Mouse (Mus musculus) c-Kit-positive CD71-negative TER-119-negative erythroid progenitor cells, embryonic 14.5 days (primary cell): ENCODE results near the gene Pqbp1.

Source experiments
- DNase-seq: peaks from one replicate; pipeline ENCODE4 v3.0.0-alpha.2; 2013; ENCODE audit warnings: low read depth

The Pqbp1 gene

DNA sequence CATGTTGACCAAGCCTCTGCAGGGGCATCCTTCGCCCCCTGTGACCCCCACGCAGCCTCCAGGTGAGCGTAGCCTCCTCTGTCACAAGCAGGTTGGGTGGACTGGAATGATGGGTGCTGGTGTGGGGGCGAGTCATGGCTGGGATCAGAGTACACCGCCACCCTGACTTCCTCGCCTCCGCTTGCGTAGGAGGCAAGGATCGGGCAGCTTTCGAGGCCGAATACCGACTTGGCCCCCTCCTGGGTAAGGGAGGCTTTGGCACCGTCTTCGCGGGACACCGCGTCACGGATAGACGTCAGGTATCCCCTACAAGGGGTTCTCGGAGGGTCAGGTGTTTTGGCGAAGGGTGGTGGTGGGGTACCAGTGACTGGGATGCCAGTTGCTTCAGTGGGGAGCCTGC is 20.6 kb downstream of the Pqbp1 start:
- DNase-seq: no peak

GRCm38 (mm10) chrX:7878007-7878419 is 21.1 kb downstream of the Pqbp1 start, which contains the start of gene Pim2:
Gene Pim2 (plus strand): TSS chrX:7878262.
- peak; percentile 59 for DNase-seq

DNA sequence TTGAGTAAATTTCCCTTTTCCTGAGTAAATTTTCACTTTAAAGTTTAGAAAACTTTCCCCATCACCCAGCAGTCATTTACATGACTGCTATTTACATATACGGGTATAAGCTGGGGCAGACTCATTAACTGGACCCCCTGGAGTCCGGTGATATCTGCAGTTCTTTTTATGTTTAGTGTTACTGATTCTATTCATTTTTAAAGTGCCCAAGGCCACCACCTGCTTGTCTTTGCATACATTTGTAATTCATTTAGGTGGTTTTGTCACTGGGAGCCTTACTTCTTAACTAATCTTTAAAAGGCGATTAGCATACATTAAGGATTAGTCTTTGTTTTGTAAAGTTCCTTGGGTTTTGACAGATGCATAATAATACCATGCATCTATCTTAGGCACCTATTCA is 29.2 kb downstream of the Pqbp1 start:
- no peak for DNase-seq

- DNase-seq: no peak
Measured at GRCm38 (mm10) chrX:7868506-7868905, 30.6 kb downstream of the Pqbp1 start.

DNA sequence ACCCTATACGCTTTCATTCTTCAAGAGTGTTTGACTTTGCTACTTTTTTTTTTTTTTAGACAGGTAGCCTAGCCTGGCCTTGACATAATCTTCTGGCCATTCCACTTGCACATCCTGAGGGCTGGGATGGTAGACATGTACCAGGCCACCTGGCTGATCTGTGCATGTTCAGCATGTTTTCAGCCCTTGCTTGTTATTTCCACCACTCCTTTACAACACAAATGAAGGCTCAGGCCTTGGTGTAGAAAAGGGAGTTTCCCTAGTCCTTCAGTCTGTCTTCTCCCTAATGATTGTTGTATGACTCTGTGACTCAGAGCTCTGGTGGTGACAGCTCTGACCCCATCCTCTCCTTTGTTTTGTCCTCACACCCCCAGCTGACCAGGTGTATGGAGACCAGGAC is 31.9 kb downstream of the Pqbp1 start:
- no peak for DNase-seq

DNA sequence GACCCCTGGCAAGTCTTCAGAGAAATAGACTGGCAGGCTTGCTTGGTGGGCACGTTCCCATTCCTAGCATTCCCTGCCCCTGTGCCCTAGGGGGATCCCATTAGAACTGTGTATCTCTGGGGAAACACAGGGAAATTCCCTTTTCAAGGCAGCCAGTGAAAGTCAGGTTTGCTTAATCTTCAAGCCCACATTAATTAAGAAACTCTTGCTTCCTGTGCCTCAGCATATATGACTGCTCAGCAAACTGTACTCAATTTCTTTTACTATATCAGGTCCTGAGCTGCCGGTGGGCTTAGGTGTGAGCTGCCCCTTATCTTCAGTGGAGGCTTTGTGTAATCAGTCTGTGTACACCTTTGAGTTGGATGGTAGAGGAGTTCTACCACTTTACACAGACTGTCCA is 33.3 kb downstream of the Pqbp1 start:
- DNase-seq: no peak

DNA sequence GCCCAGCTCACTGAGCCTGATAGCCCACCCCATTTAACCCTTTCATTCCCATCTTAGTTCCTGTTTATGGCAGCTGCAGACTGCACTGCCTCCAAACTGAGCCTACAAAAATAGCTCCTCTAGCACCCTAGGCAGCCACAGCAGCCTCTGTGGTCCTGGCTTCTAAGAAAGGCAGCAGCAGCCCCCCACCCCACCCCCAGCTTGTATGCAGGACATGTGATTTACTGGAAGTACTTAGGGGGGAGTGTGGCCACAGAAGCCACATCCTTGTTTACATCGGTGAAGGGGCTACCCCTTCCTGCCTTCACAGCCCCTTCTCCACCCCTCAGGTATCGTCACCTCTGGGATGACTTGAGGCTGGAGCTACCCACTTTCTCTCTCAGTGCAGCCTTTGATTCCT is 33.7 kb downstream of the Pqbp1 start:
- no peak for DNase-seq

- DNase-seq: no peak
Measured at GRCm38 (mm10) chrX:7864551-7864950, 34.5 kb downstream of the Pqbp1 start.

- DNase-seq: no peak
Measured at GRCm38 (mm10) chrX:7863181-7863580, 35.9 kb downstream of the Pqbp1 start.

- no peak for DNase-seq
Measured at GRCm38 (mm10) chrX:7859191-7859753, 39.8 kb downstream of the Pqbp1 start.

DNA sequence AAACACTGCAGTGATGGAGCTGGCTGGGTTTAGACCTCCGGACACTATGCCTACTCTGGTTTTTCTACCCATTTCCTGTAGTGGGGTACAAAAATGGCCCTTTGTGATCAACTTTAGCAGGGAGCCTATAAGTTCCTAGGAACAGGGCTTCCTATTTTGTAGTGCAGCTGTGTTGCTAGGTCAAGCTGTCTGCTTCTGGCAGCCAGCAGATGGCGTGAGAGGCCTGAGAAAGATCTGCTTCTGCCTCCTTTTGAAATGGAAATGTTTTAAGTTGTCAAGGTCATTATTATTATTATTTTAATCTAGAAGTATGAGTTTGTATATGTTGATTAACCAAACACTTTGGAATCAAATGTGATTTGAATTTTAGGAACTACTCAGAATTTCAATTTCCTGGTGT is 44.5 kb downstream of the Pqbp1 start:
- no peak for DNase-seq

DNA sequence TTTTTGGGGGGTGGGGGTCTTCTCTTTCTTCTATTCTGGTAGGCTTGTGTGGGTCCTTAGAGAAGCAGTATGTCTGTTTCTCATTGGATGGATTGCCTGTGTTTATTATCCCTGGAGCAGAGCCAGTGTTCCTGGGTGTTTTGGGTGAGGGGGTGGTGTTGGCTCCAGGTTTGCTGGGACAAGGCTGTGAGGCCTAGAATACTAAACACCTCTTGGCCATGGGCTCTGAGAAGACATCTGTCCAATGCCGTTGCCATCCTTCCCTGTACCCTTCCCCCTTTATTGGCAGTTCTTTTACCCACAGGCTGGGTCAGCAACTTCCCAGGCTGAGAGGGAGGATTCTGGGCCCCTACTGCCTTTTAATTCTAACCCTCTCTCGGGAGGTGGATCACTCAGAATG is 51.2 kb downstream of the Pqbp1 start:
- no peak for DNase-seq
